Mouse (Mus musculus) liver, embryonic 11.5 days (tissue): ENCODE results near the gene Rufy2. TPM values are rescaled to one million over a fixed set of nuclear protein-coding genes. Genes with fewer than 3 reads are reported as not detected.

Experiments used
- ATAC-seq: fragments of 200-750 bp; cut with Nextera tagmentation; replicated peaks from 2 replicates; pipeline ENCODE4 v1.8.0; 2017; ENCODE audit warnings: moderate number of reproducible peaks, mild to moderate bottlenecking, moderate TSS enrichment, moderate library complexity; ENCODE audit not compliant: low FRiP score
- DNase-seq: peaks from one replicate; pipeline ENCODE4 v3.0.0-alpha.2; 2017; ENCODE audit warnings: low spot score
- H3K27ac ChIP-seq: fragments of 300-500 bp; sonication (generic); 2 replicates; pipeline ENCODE4 v1.5.1; 2014; ENCODE audit warnings: mild to moderate bottlenecking, low read depth, low read length, control low read depth
- H3K27me3 ChIP-seq: fragments of 300-500 bp; sonication (generic); replicated peaks from 2 replicates; pipeline ENCODE4 v1.6.1; 2014; ENCODE audit warnings: low read length, mixed read lengths; ENCODE audit not compliant: control insufficient read depth, insufficient read depth
- H3K36me3 ChIP-seq: fragments of 300-500 bp; sonication (generic); 2 replicates; pipeline ENCODE4 v1.6.1; 2014; ENCODE audit warnings: mild to moderate bottlenecking, low read length, moderate library complexity, mixed read lengths; ENCODE audit not compliant: control insufficient read depth, insufficient read depth
- H3K4me1 ChIP-seq: fragments of 300-500 bp; sonication (generic); replicated peaks from 2 replicates; pipeline ENCODE4 v1.6.1; 2014; ENCODE audit warnings: low read length, mixed read lengths; ENCODE audit not compliant: control insufficient read depth, insufficient read depth
- H3K4me2 ChIP-seq: fragments of 300-500 bp; sonication (generic); 2 replicates; pipeline ENCODE4 v1.6.1; 2014; ENCODE audit warnings: mild to moderate bottlenecking, control low read depth, moderate library complexity
- H3K4me3 ChIP-seq: fragments of 300-500 bp; sonication (generic); 2 replicates; pipeline ENCODE4 v1.5.1; 2014; ENCODE audit warnings: low read depth, low read length, control low read depth
- H3K9ac ChIP-seq: fragments of 300-500 bp; sonication (generic); 2 replicates; pipeline ENCODE4 v1.6.1; 2014; ENCODE audit warnings: low read depth, low read length, control low read depth
- H3K9me3 ChIP-seq: fragments of 300-500 bp; sonication (generic); 2 replicates; pipeline ENCODE4 v1.6.1; 2016; ENCODE audit warnings: low read length, inconsistent platforms, mixed read lengths; ENCODE audit not compliant: control insufficient read depth
- WGBS: fragments of 180-500 bp; shearing (Covaris S2); extraction: QIAGEN DNeasy Blood & Tissue Kit; methylation state at CpG from one replicate; pipeline ENCODE4 v1.1.7; 2014; 5-methylcytosine and 5-hydroxymethylcytosine counted together
- polyA plus RNA-seq: library from polyadenylated mRNA; unstranded; fragments of >200 nt; fragmentation: Nextera tagmentation; extraction: Ambion mirVana; gene quantifications from 2 replicates; pipeline ENCODE4 v1.2.1, GENCODE M21; 2014

The Rufy2 gene
- polyA plus RNA-seq, 1 experiment from 2014 or later: 9.8 TPM

DNA sequence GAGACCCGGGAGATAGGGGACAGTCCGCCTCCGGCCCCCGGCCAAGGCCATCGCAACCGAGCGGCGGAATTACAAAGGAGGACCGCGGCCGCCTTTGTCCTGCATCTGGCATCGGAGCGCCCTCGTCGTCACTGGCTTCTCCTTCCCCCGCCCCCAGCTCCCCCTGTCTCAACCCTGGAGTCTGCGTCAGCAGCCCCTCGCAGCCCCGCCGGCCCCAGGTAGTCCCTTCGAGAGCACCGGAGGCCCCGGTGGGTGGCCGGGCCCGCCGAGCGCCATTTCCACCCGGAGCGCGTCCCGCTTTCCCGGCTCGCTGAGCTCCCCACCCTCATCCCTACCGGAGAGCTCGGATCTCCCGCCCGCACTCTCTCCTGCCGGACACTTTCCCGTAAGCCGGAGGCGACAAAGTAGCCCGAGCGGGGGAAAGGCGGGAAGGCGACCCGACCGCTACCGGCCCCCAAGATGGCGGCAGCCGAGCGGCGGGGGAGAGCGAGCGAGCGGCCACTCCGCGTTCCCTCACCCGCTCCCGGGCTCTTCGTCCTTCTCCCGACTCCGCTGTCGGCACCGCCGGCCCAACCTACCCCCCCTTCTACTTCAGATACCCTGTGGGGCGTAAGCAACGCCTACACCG lies 43.2 kb downstream of the Rufy2 start:
- WGBS: 1% methylated on average over 68 of the region's 68 CpGs
- H3K36me3 ChIP-seq: no peaks in the 10 kb centered on the region
- ATAC-seq (peak; percentile 13), DNase-seq (no peak)
- H3K4me3 ChIP-seq: peak overlapping the region; percentile 91
- H3K9ac ChIP-seq: peak overlapping the region; percentile 99
- H3K4me1 ChIP-seq: peaks cover 15% of the 10 kb centered on the region
- no peaks in the 10 kb centered on the region for H3K9me3 ChIP-seq
- H3K27me3 ChIP-seq: no peaks in the 10 kb centered on the region
- H3K27ac ChIP-seq: peak overlapping the region; percentile 99
- peak overlapping the region; percentile 73 for H3K4me2 ChIP-seq

DNA sequence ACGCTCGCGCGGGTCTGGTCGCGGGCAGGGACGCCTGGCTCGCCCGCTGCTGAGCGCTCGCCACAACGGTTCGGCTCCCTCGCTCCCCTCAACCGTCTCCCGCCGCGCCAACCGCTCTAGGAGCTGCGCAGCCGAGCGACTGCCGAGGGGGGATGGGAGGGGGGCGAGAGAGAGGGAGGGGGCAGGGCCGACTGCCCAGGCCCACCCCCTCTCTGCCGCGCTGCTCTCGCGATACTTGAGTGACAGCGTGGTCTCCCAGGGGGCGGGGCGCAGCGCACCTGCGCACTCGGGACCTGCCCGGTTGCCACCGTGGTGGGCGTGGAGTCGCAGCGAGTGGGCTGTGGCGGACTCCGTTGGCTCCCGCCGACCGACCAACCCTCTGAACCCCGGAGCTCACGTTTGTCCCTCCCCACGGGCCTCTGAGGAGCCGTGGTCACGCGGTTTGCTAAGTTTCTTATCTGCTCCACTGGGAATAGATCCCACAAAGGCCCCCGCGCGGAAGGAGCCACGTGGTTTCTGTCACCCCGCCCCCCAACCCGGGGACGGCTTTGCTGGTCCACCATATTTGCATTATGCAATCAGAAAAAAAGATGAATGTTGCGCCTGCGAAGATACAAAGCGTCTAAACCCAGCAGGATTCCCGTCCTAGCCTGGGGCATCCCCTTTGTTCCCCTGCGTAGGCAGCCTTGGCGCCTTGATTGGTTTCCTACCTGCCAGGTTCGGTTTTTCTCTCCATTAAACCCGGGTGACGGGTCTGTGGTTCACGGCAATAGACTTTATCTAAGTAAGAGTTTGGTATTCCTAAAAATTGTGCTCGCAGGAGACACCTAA lies 43.9 kb downstream of the Rufy2 start, which contains the start of the genes Hnrnph3 and Pbld2:
TSS of gene Hnrnph3 (minus strand) at position 469 of the 831 bp plus-strand sequence.
TSS of gene Pbld2 (plus strand) at position 567 of the 831 bp plus-strand sequence.
- H3K9ac ChIP-seq: peak within 1 kb of the TSS; percentile 99
- H3K4me2 ChIP-seq: peak within 1 kb of the TSS; percentile 73
- peaks cover 15% of the 10 kb centered on the region for H3K4me1 ChIP-seq
- H3K9me3 ChIP-seq: no peaks in the 10 kb centered on the region
- H3K27ac ChIP-seq: peak within 1 kb of the TSS; percentile 99
- H3K4me3 ChIP-seq: peak within 1 kb of the TSS; percentile 91
- DNase-seq: peak; percentile 100
- under 1% methylated on average over 68 of the region's 69 CpGs for WGBS
- peak; percentile 93 for ATAC-seq
- no peaks in the 10 kb centered on the region for H3K27me3 ChIP-seq
- H3K36me3 ChIP-seq: no peaks in the 10 kb centered on the region

DNA sequence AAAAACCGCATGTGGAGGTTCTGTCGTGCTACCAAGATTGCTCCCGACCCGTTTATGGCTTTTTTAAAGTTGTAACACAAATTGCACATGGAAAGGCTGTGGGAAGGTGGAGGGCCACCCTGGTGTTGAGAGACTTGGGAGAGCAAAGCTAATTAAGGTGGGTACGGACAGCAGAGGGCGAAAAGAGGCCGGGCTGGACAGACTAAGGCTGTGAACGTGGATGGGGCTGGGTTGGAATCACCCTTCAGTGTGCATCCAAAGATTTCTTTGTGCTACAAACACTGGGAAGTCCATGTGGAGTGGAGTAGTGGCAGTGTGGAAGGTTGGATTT lies 44.5 kb downstream of the Rufy2 start:
- H3K9ac ChIP-seq: peak overlapping the region; percentile 99
- H3K4me3 ChIP-seq: peak overlapping the region; percentile 91
- no peak for DNase-seq
- peak overlapping the region; percentile 73 for H3K4me2 ChIP-seq
- ATAC-seq: peak; percentile 51; the same call in 1 of the 2 replicates
- under 1% methylated on average over 8 of the region's 8 CpGs for WGBS
- H3K4me1 ChIP-seq: peaks cover 15% of the 10 kb centered on the region
- peak overlapping the region; percentile 99 for H3K27ac ChIP-seq
- H3K9me3 ChIP-seq: no peaks in the 10 kb centered on the region
- H3K36me3 ChIP-seq: no peaks in the 10 kb centered on the region
- H3K27me3 ChIP-seq: no peaks in the 10 kb centered on the region

DNA sequence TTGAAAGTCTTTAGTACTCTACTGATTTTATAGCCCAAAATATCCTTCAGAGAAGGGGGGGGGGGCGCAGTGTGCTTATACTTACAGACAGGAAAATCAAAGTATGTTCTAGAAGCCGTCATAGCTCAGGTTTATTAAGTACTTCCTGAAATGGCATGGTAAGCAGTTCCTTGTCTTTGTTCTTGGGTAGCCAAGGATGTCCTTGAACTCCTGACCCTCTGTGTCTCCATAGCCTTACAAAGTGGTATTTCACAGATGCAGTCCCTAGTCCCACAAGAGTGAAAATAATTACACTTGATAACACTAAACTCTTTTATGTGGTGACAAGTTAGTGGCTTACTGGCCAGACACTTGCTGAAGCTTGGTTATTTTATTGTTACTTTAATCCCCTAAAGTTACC lies 45.0 kb downstream of the Rufy2 start:
- no peak for ATAC-seq
- Histone ChIP-seq H3K4me1 (peaks cover 15% of the 10 kb centered on the region), H3K4me3 (peak overlapping the region; percentile 91), H3K9me3 (no peaks in the 10 kb centered on the region), H3K27ac (peak overlapping the region; percentile 99), H3K27me3 (no peaks in the 10 kb centered on the region), H3K4me2 (peak overlapping the region; percentile 73), H3K9ac (peak overlapping the region; percentile 99), H3K36me3 (no peaks in the 10 kb centered on the region)
- DNase-seq: no peak
- WGBS: 43% methylated on average over 2 of the region's 2 CpGs

DNA sequence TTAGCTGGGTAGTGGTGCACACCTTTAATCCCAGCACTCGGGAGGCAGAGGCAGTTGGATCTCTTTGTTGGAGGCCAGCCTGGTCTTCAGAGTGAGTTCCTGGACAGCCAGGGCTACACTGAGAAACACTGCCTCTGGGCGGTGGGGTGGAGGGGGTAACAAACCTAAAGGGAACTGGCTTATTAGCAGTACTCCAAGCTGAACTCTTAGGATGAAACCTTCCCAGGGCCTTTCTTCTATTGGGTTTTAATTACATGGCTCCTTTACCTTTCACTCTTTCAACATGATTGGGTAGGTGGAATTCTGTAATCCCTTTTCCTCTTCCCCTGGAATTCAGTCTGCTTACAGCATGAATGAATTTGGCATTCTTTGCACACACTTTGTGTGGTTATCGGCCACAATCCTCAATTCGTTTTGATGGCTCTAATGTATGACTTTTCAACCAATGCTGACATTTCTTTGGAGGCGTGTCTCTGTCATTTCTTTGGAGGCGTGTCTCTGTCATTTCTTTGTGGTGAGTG lies 45.5 kb downstream of the Rufy2 start:
- H3K9ac ChIP-seq: no peak overlapping the region
- DNase-seq (no peak), ATAC-seq (no peak)
- no peaks in the 10 kb centered on the region for H3K9me3 ChIP-seq
- WGBS: 76% methylated on average over 6 of the region's 6 CpGs
- H3K4me2 ChIP-seq: peak overlapping the region; percentile 73
- no peaks in the 10 kb centered on the region for H3K27me3 ChIP-seq
- no peak overlapping the region for H3K27ac ChIP-seq
- no peak overlapping the region for H3K4me3 ChIP-seq
- H3K4me1 ChIP-seq: peaks cover 15% of the 10 kb centered on the region
- H3K36me3 ChIP-seq: no peaks in the 10 kb centered on the region

DNA sequence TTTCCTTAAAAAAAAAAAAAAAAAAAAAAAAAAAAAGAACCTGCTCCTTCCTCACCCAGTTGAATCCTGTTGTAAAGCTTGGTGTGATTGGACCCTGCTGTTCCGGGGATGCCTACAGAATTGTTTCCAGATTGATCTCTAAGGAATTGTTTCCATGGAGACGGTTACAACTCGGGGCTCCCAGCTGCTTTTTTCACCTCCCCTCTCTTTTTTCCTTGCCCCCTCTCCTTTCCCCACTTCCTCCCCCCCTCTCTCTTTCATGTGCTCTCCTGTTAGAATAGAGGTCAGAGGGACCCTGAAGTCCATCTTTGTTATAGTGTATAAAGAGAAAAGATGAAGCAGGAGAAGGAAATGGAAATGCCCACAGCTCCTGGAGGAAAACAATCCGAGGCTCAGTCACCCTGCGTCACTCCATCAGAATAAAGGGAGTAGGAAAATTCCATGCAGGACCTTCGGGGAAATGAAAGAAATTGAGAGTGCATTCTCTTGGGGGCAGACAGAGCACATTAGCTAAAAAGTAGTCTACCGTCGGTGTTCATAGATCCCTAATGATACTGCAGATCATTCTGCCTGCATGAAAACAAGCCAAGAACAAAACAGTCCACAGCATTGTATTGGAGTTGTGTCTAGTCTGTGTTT lies 46.3 kb downstream of the Rufy2 start:
- Histone ChIP-seq H3K9ac (no peak overlapping the region), H3K36me3 (no peaks in the 10 kb centered on the region), H3K4me2 (no peak overlapping the region), H3K27me3 (no peaks in the 10 kb centered on the region), H3K4me1 (peaks cover 11% of the 10 kb centered on the region), H3K27ac (no peak overlapping the region), H3K4me3 (no peak overlapping the region), H3K9me3 (no peaks in the 10 kb centered on the region)
- DNase-seq (no peak), ATAC-seq (no peak)
- 73% methylated on average over 8 of the region's 8 CpGs for WGBS

DNA sequence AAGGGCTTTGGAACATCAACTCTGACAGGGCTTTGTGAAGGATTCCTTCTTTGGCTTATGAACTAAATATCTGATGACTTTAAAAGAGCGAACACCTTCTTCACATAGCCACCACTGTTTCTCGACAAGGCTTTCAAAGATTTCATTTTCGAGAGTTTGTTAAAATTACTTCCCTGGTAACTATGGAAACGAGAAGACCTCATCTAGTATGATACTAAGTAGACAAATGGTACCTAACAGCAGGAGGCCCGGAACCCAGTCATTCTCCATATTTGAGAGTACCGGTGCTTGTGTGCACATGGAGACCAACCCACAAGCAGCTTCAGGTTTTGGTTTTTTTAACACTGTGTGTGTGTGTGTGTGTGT lies 46.8 kb downstream of the Rufy2 start:
- ATAC-seq (no peak), DNase-seq (no peak)
- H3K9ac ChIP-seq: no peak overlapping the region
- H3K36me3 ChIP-seq: no peaks in the 10 kb centered on the region
- 86% methylated on average over 6 of the region's 6 CpGs for WGBS
- H3K4me1 ChIP-seq: peaks cover 7% of the 10 kb centered on the region; the same call in 1 of the 2 replicates
- H3K27ac ChIP-seq: no peak overlapping the region
- no peak overlapping the region for H3K4me2 ChIP-seq
- H3K4me3 ChIP-seq: no peak overlapping the region
- no peaks in the 10 kb centered on the region for H3K9me3 ChIP-seq
- no peaks in the 10 kb centered on the region for H3K27me3 ChIP-seq

DNA sequence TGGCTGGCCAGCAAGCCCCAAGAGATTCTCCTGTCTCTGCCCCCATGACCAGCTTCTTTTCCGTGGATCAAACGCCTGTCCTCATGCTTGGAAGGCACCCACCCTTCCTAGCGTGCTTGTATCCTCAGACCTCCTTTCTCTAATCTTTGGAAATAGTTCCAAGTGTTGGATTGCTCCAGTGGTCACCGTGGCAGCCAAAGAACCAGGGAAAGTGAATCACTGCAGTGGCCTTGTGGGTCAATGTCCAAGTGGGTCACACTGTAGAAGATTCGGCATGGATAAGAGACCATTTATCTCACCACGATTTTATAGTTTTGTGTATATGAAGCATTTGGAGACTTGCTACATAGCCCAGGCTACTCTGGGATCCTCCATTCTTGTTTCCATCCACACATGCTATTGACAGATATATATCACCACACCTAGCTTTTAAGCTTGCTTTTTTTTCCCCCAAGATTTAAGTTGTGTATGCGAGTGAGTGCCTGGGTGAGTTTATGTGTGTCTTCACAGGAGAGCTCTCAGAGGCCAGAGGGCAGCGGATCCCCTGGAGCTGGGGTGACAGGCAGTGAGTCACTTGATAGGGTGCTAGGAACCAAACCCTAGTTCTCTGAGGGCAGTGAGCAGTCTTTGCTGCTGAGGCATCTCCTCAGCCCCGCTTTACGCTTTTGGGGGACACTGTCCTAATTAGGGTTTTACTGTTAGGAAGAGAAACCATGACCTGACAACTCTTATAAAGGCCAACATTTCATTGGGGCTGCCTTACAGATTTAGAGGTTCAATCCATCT lies 47.5 kb downstream of the Rufy2 start:
- DNase-seq: no peak
- Histone ChIP-seq H3K9me3 (no peaks in the 10 kb centered on the region), H3K4me1 (peaks cover 4% of the 10 kb centered on the region; the same call in 1 of the 2 replicates), H3K27ac (no peak overlapping the region), H3K4me3 (no peak overlapping the region), H3K4me2 (no peak overlapping the region), H3K9ac (no peak overlapping the region), H3K36me3 (no peaks in the 10 kb centered on the region), H3K27me3 (no peaks in the 10 kb centered on the region)
- no peak for ATAC-seq
- WGBS: 90% methylated on average over 10 of the region's 10 CpGs
